Mouse (Mus musculus) Patski (cell line): Measurements from ENCODE around the gene Ankrd2. TPM values are rescaled to one million over a fixed set of nuclear protein-coding genes. Genes with fewer than 3 reads are reported as not detected.
A peak's percentile ranks its signal among the peaks of the same experiment; 100 is the strongest.

Source experiments
- ATAC-seq: fragments of 100-300 bp; one replicate; pipeline ENCODE4 v1.8.0; 2021
- CTCF ChIA-PET: fragments of 350-600 bp; sonication (Branson Sonifier 250); formaldehyde crosslinking; loops from one replicate; lab custom pipeline; 2022; ENCODE audit warnings: inconsistent platforms; lab: Charles Lee
- POLR2A ChIA-PET: fragments of 350-600 bp; sonication (Branson Sonifier 250); formaldehyde crosslinking; loops from one replicate; lab custom pipeline; 2022; ENCODE audit warnings: antibody characterized with exemption, inconsistent platforms; lab: Charles Lee
- DNase-seq: peaks from one replicate; pipeline ENCODE4 v3.0.0-alpha.2; 2011; ENCODE audit warnings: low read depth, low spot score
- H3K27me3 ChIP-seq: fragments of 371-371 bp; one replicate; pipeline ENCODE4 v1.5.1; 2021
- CTCF ChIP-seq: fragments of 100-300 bp; IDR thresholded peaks from one replicate; pipeline ENCODE4 v1.5.1; 2021
- in situ Hi-C: fragments of 300-500 bp; cut with MboI; formaldehyde crosslinking; loops from 3 replicates; pipeline ENCODE4 v1.11.1; 2018; ENCODE audit warnings: low pct_unique_long_range_greater_than_20kb, mixed read lengths
- polyA plus RNA-seq: library from polyadenylated mRNA; unstranded; gene quantifications from one replicate; pipeline ENCODE4 v1.2.3, GENCODE M21; 2021

Ankrd2 gene
- polyA plus RNA-seq, 1 experiment from 2014 or later, result 0.83 TPM

DNA sequence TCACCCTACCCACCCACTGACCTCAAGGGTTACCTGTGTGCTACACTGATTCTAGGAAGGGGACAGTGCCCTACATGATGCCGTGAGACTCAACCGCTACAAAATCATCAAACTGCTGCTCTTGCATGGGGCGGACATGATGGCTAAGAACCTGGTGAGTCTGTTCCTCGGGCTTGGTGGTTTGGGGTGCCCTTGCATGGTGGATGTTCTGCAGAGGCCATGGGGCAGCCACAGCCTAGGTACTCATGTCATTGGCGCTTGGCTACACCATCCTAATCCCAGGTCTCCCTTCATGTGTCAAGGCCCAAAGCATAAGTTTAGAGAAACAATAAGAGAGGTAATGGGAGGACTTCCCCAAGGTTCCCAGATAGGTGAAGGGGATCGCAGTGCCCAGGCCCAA is 8.2 kb downstream of the Ankrd2 start:
- DNase-seq (no peak), ATAC-seq (no peak)
- in situ Hi-C loops, result loop anchor here (5.0 kb wide), 1 partner anchor 103 kb away; the partner anchor contains the start of gene Marveld1
- POLR2A ChIA-PET, result interaction anchor here (2.1 kb wide), 1 partner anchor 8 kb away, joined by 6 read pairs; the partner anchor contains the start of gene Ankrd2
- no peaks in the 10 kb centered on the region for H3K27me3 ChIP-seq
- CTCF ChIA-PET, result interaction anchor here (1.2 to 3.7 kb wide), 7 partner anchors 9 to 29 kb away, joined by 6 to 68 read pairs (median 8); partner anchors contain the start of gene Ankrd2
- TF ChIP-seq CTCF, result no peak

DNA sequence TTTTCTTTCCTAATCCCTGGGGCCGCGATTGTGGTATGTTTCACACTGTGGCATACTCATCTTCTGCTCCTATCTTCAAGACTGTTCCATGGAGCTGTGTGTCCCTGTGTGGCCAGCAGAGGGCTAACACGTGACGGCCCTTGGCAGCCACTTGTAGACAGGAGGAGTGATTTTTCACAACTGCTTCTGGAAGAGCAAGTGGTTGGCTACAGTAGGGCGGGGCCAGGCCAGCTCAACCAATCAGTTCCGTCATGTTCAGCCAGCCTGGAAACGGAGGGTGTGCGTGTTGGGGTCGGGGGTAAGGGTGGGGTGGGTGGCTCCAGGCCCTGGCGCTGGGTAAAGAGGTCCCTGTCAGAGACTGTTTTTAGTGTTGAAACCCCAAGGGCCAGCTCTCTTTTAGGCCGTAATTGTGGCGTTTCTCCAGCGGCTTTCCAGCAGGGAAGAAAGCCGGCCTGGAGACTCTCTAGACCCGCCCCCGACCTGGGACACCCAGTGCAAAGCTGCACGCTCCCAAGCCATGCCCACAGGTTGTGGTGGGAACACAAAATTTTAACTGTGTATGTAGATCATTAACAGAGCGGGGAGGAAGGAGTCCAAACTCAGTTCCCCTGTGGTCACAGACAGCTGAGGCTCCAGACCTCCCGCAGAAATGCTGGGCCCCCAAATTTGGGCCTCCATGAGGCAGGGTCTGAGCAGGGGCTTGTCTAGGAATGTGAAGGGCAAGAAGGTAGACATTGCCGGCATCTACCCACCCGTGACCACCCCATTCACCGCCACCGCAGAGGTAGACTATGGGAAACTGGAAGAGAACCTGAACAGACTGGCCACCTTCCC is 9.7 kb downstream of the Ankrd2 start, which contains the start of gene Hoga1:
Gene Hoga1 (plus strand): TSS at position 342 of the 834 bp plus-strand sequence.
- no peaks in the 10 kb centered on the region for H3K27me3 ChIP-seq
- ChIA-PET CTCF (interaction anchor here (0.7 to 3.7 kb wide), 18 partner anchors 9 to 184 kb away, joined by 3 to 68 read pairs (median 4); partner anchors contain the start of genes Ankrd2, Avpi1 and Pi4k2a), POLR2A (interaction anchor here (0.6 to 2.1 kb wide), 4 partner anchors 9 to 43 kb away, joined by 3 to 6 read pairs (median 4); partner anchors contain the start of gene Ankrd2)
- ATAC-seq (peak; percentile 92), DNase-seq (no peak)
- in situ Hi-C loops, result no loop called here
- TF ChIP-seq CTCF, result peak; percentile 96

DNA sequence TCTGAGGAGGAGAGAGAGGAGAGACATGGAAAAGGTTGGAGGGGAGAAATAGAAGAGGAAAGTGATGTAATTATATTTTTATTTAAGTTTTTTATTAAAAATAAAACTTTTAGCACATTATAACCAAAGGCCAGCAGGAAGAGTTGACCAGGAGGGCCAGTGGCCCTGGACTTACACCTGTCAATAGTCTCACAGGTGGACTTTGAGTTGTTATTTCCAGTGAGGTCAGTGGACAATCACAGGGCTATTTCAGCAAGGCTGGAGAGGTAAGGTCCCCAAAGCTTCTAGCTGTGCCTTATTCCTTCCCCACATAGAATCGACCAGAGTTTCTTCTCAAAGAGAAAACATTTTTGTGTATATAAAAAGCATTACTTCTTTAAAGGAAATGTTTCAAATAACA is 14.5 kb downstream of the Ankrd2 start:
- ChIA-PET CTCF (interaction anchor here (1.0 to 4.1 kb wide), 3 partner anchors 15 to 23 kb away, joined by 3 to 19 read pairs (median 11); partner anchors contain the start of gene Ankrd2), POLR2A (no interaction called here)
- H3K27me3 ChIP-seq, result no peaks in the 10 kb centered on the region
- TF ChIP-seq CTCF, result no peak
- DNase-seq (no peak), ATAC-seq (no peak)
- in situ Hi-C loops, result no loop called here

DNA sequence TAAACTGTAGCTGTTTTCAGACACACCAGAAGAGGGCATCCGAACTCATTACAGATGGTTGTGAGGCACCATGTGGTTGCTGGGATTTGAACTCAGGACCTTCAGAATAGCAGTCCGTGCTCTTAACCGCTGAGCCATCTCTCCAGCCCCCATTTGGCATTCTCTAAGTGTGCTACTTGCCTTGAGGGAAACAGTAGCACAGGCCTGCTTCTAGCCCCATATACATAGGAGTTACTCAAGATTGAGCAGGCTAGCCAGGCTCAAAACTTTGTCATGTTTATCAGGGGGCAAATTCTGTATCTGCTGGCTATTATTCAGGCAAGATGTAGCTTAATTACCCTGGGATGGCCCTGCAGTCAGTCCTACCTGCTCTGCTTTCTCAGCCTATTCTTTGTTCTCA is 15.6 kb downstream of the Ankrd2 start:
- no peak for TF ChIP-seq CTCF
- no peak for DNase-seq
- ChIA-PET CTCF (interaction anchor here (1.0 to 4.1 kb wide), 6 partner anchors 9 to 149 kb away, joined by 3 to 19 read pairs (median 4); partner anchors contain the start of gene Ankrd2), POLR2A (interaction anchor here (1.0 kb wide), 1 partner anchor 9 kb away, joined by 4 read pairs; no protein-coding TSS in a partner anchor)
- H3K27me3 ChIP-seq, result no peaks in the 10 kb centered on the region
- in situ Hi-C loops, result no loop called here
- no peak for ATAC-seq

DNA sequence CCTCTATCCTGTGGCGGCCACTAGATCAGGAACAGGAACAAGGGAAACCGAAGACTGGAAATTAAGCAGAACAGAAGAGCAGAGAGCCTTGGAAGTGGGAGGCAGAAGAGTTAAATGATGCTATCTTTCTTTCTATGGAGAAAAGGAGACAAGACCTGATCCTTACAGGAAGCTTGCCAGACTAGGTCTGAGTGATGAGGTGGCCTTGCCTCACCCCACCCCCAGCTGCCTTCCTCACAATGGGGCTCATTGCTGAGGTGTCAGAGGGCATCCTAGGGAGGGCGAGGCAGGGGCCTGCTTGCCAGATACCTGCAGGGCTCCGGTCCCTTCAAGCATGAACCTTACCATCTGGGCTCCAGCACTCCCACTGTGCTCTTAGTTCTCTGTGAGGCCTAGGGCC is 16.1 kb downstream of the Ankrd2 start, which contains the start of gene 4933411K16Rik:
Gene 4933411K16Rik (plus strand): TSS at position 301 of the 400 bp plus-strand sequence.
- DNase-seq, result no peak

DNA sequence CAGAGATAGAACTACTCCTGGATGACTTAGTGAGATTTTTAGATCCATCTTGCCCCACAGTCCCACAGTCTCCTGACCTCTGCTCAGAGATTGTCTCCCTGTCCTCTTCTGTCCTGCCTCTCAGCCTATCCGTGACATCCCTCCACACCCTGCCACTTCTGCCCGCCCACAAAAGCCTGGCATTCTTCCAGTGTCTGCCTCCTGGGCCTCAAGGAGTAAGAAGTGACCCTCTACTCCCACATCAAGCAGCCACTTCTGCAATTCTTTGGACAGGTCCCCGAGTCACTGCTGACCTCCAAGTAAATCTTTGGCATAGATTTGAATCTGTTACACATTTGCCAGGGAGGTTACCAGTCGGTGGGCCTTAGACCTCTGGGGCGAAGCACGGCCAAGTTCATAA is 18.5 kb downstream of the Ankrd2 start:
- ATAC-seq (peak; percentile 10), DNase-seq (no peak)
- TF ChIP-seq CTCF, result no peak
- in situ Hi-C loops, result no loop called here
- H3K27me3 ChIP-seq, result no peaks in the 10 kb centered on the region
- ChIA-PET POLR2A (interaction anchor here (1.5 kb wide), 1 partner anchor 18 kb away, joined by 5 read pairs; no protein-coding TSS in a partner anchor), CTCF (interaction anchor here (5.5 kb wide), 1 partner anchor 8 kb away, joined by 35 read pairs; the partner anchor contains the start of gene Hoga1)

More for the DNA sequence above, 16.1 kb downstream of the Ankrd2 start, which contains the start of gene 4933411K16Rik:
- H3K27me3 ChIP-seq, result no peaks in the 10 kb centered on the region
- CTCF ChIA-PET, result interaction anchor here (1.0 to 4.1 kb wide), 7 partner anchors 9 to 149 kb away, joined by 3 to 19 read pairs (median 4); partner anchors contain the start of gene Ankrd2
- in situ Hi-C loops, result no loop called here
- TF ChIP-seq CTCF, result no peak
- POLR2A ChIA-PET, result interaction anchor here (1.0 kb wide), 1 partner anchor 9 kb away, joined by 4 read pairs; no protein-coding TSS in a partner anchor
- no peak for ATAC-seq

DNA sequence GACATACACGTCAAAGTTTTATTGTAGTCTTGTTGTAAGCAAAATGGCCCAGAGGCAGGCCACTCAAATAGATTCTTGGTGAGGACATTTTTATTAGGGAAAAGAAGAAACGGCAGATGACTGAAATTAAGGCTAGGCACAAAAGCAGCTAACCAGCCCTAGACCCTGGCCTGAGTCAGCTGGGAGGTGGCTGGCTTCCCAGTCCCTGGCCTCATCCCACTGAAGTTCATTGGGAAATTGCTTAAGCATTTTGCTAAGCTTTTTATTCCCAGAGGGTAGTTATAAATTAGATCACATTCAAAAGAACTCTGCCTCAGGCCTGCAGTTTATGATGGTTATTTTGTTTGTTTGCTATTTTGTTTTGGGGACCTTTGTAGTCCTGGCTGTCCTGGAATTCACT is 20.1 kb downstream of the Ankrd2 start:
- ChIA-PET POLR2A (interaction anchor here (1.1 to 1.5 kb wide), 2 partner anchors 11 to 13 kb away, joined by 3 to 4 read pairs; no protein-coding TSS in a partner anchor), CTCF (interaction anchor here (0.8 to 5.5 kb wide), 5 partner anchors 8 to 20 kb away, joined by 3 to 47 read pairs (median 8); partner anchors contain the start of genes Ankrd2 and Hoga1)
- no peak for TF ChIP-seq CTCF
- in situ Hi-C loops, result no loop called here
- H3K27me3 ChIP-seq, result no peaks in the 10 kb centered on the region
- ATAC-seq (no peak), DNase-seq (no peak)

DNA sequence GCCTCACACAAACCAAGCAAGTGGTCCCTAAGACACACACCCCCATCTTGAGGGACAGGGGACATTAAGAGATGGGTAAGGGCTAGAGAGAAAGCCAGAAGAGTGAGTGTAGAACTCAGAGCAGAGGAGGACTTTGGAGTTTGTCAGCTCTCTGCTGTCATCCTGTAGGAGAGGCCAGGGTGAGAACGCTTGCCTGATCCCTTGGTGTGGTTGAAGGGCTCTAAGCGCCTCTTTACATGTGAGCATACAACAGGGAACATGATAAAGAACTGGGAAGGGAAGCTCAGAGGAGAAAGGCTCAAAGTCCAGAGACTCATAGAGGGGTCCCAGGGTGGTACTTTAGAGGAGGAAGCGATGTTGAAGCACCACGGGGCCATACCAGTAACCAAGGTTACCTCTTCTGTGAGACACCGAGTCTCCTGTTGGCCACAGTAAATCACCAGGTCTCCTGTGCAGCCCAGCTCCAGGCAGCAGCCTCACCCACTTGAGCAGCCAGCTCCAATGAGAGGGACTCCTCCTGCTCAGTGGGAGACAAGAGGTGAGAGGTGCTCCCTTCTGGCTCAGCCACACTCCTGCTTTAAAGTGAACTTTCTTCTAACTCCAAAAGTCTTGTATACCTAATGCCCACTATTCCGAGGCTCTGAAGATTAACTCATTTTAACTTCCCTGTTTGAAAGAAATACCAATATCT is 21.1 kb downstream of the Ankrd2 start:
- no peak for DNase-seq
- no peak for ATAC-seq
- TF ChIP-seq CTCF, result no peak
- CTCF ChIA-PET, result interaction anchor here (0.6 to 5.5 kb wide), 4 partner anchors 11 to 95 kb away, joined by 3 to 47 read pairs (median 24); partner anchors contain the start of genes Ankrd2 and Hoga1
- in situ Hi-C loops, result no loop called here
- no peaks in the 10 kb centered on the region for H3K27me3 ChIP-seq
- POLR2A ChIA-PET, result interaction anchor here (1.5 kb wide), 1 partner anchor 12 kb away, joined by 4 read pairs; no protein-coding TSS in a partner anchor

DNA sequence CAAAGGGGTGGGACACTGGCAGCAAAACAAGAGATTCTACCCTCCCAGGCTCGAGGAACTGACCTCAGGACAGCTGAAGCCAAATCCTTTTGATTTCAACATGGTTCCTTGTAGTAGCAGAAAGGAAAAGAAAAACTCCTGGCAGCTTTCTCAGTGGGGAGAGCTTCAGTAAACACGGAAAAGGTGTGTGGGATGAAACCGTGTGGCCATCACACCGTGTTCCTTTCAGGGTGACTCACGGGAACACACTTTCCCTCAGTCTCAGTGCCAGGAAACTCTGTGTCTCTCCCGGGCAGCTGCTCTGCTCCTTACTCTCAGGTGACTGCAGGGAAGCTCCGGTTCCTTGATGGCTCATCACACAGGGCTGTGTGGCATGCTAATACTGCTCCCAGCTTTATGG is 22.6 kb downstream of the Ankrd2 start:
- no peaks in the 10 kb centered on the region for H3K27me3 ChIP-seq
- DNase-seq, result no peak
- in situ Hi-C loops, result no loop called here
- ChIA-PET POLR2A (no interaction called here), CTCF (interaction anchor here (1.2 to 5.5 kb wide), 4 partner anchors 13 to 32 kb away, joined by 3 to 47 read pairs (median 24); partner anchors contain the start of genes Ankrd2 and Hoga1)
- peak; percentile 40 for ATAC-seq
- TF ChIP-seq CTCF, result no peak
